Mouse (Mus musculus) T-cell, adult 2 months (primary cell): ENCODE measurements around the gene Susd5.
"Not testable (repeated sequence)": the region's sequence is repeated elsewhere in the genome, so short reads cannot be mapped to it uniquely, and the experiment has no call there.

Experiments used
- DNase-seq: peaks from one replicate; pipeline ENCODE4 v3.0.0; 2022; ENCODE audit warnings: low spot score

The Susd5 gene

DNA sequence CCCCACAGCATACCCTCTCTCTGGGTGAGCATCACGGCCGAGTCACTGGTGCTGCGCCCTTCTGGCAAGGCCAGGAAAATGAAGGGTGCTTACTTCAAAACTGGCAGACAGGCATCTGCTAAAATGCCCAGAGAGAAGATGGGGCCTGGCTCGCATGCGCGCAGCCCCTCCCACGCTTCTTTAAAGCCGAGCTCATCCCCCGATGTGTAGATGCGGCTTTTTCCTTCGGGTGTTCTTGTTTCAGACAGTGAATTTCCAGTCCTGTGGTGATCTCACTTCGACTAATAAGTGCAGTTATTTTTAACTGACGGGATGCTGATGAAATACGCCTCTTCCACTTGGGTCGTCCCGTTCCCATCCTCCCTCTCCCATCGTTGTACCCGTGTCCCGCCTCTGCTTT lies 16.7 kb downstream of the Susd5 start:
- DNase-seq = no peak

DNA sequence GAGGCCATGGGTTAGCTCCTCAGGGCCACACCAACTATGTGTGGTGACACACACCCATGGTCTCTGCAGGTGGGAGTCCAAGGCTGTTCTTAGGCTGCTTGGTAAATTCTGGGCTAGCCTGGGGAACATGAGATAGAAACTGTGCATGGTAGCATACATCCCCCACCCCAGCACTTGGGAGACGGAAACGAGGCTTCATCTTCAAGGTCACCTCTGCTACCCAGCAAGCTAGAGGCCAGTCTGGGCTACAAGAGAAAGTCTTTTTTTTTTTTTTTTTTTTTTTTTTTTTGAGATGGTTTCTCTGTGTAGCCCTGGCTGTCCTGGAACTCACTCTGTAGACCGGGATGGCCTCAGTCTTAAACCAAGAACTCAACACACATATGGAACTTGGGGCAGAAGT lies 29.5 kb downstream of the Susd5 start:
- no peak for DNase-seq

GRCm38 (mm10) chr9:114087106-114087815 lies 30.3 kb downstream of the Susd5 start:
- DNase-seq = no peak

GRCm38 (mm10) chr9:114088885-114089284 lies 31.9 kb downstream of the Susd5 start:
- not testable (repeated sequence) for DNase-seq

GRCm38 (mm10) chr9:114092188-114092587 lies 35.2 kb downstream of the Susd5 start:
- DNase-seq = not testable (repeated sequence)

DNA sequence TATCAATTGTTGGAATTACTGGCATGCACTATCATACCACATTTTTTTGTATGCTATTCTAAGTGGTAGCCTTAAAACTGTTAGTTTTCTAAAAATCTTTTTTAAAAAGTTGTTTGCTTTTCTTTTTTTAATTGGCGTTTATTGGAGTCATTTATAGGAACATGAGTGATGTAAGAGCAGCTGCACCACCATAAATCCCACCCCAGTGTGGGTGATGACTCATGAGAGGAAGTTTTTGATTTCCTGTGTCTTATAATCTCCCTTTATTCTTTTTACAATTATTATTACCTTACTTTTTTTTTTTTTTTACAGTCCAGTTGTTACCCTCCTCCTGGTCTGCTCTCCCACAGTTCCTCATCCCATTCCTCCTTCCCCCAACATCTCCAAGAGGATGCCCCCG lies 37.9 kb downstream of the Susd5 start:
- no peak for DNase-seq

GRCm38 (mm10) chr9:114098716-114099302 lies 41.9 kb downstream of the Susd5 start:
- no peak for DNase-seq

GRCm38 (mm10) chr9:114110268-114110667 lies 53.3 kb downstream of the Susd5 start:
- DNase-seq = no peak

GRCm38 (mm10) chr9:114111161-114111560 lies 54.2 kb downstream of the Susd5 start:
- no peak for DNase-seq

DNA sequence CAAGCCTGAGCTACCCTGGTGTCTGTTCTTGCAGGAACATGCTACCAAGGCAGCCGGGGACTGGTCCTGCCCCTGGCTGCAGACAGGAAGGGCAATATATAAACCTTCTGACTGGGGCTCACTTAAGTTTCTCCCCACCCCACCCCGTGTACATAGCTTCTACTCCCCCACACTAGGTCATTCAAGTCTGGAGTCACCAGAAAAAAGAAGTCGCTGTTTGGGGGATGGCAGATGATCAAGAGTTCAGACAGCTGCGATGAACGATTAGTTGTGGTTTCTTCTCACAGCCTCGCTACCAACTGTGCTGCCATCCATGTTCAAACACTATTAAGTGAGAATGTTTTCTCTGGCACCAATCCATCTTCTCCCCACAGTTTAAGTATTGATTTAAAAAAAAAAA lies 55.3 kb downstream of the Susd5 start:
- no peak for DNase-seq

- DNase-seq = no peak
Observed at GRCm38 (mm10) chr9:114113911-114114623, 57.1 kb downstream of the Susd5 start.

GRCm38 (mm10) chr9:114116672-114117071 lies 59.7 kb downstream of the Susd5 start:
- not testable (repeated sequence) for DNase-seq

DNA sequence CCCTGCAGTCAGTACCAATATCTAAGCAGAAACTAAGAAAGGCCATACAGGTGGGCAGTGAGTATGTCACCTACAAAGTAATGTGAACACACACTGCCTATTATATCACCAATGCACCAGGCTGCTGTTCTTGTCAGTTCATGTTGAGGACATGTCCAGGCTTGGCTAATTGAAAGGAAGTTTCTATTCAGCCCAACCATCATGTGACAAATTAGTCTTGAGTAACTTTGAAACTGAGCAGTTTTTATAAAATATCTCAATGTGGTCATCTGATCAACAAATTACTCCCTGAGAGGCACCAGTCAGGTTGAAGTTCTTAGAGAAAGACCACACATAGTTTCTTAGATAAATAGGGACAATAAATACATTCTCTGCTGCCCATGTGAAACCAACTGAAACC lies 65.9 kb downstream of the Susd5 start:
- not testable (repeated sequence) for DNase-seq

DNA sequence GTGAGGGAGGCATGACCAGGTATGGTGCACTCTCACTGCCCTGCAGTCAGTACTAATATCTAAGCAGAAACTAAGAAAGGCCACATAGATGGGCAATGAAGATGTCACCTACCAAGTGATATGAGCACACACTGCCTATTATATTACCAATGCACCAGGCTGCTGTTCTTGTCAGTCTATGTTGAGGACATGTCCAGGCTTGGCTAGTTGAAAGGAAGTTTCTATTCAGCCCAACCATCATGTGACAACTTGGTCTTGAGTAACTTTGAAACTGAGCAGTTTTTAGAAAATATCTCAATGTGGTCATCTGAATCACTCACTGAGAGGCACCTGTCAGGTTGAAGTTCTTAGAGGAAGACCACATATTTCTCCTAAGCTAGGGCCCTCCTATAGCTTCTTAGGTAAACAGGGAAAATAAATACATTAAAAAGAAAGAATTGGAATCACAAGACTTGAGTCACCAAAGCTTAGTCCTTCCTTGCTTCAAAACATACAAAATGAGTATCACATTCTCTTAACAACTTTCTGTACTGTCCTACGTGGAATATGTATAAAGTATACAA lies 72.4 kb downstream of the Susd5 start:
- DNase-seq = not testable (repeated sequence)
